Mouse (Mus musculus): ENCODE measurements around the gene Catsperd. TPM values are rescaled to one million over a fixed set of nuclear protein-coding genes. Genes with fewer than 3 reads are reported as not detected.
"Not testable (repeated sequence)": the region's sequence is repeated elsewhere in the genome, so short reads cannot be mapped to it uniquely, and the experiment has no call there.

The Catsperd gene
- polyA plus RNA-seq, 1 experiment from 2014 or later = 0.52 TPM

DNA sequence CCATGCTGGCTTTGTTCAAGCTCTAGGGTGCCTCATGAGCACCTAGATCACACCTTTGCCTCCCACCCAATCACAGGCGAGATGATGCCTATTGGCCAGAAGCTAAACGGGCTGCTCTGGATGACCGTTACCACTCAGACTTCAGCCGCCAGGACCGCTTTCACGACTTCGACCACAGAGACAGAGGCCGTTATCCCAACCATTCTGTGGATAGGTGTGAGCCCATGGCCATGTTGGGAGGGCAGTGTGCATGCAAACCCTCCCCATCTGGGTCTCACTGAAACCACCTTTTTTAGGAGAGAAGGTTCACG, 23.9 kb upstream of the Catsperd start:
- WGBS = 87% methylated on average over 9 of the region's 9 CpGs
- Histone ChIP-seq H3K9ac (no peak overlapping the region), H3K27ac (no peak overlapping the region), H3K36me3 (peaks cover 87% of the 10 kb centered on the region), H3K27me3 (no peaks in the 10 kb centered on the region), H3K4me3 (no peak overlapping the region), H3K4me1 (peaks cover 11% of the 10 kb centered on the region), H3K9me3 (no peaks in the 10 kb centered on the region), H3K4me2 (no peak overlapping the region)
- ATAC-seq (ENCODE audit: borderline replicate concordance, extremely low read depth, low FRiP score, low TSS enrichment) = no peak

DNA sequence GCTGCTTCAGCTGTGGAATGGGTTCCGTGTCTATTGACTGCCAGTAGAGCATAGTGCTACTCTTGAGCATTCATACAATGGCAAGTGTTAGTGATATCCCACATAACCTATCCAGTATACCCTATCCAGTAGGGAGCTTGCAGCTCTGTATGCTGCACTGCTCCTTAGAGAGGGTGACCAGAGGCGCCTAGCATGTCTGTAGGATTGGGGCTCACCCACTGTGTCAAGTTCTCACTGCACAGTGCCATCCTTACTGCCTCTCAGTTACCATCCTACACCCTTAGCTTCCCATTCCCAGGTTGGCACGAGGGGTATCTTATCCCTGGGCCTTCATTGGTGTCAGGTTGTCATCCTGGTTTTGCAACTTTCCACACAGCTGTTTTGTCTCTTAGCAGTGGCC, 23.5 kb upstream of the Catsperd start:
- Histone ChIP-seq H3K4me2 (no peak overlapping the region), H3K4me1 (peaks cover 11% of the 10 kb centered on the region), H3K4me3 (no peak overlapping the region), H3K9me3 (no peaks in the 10 kb centered on the region), H3K36me3 (peaks cover 84% of the 10 kb centered on the region), H3K27me3 (no peaks in the 10 kb centered on the region), H3K9ac (no peak overlapping the region), H3K27ac (no peak overlapping the region)
- no peak for ATAC-seq (ENCODE audit: borderline replicate concordance, extremely low read depth, low FRiP score, low TSS enrichment)
- 91% methylated on average over 3 of the region's 3 CpGs for WGBS

DNA sequence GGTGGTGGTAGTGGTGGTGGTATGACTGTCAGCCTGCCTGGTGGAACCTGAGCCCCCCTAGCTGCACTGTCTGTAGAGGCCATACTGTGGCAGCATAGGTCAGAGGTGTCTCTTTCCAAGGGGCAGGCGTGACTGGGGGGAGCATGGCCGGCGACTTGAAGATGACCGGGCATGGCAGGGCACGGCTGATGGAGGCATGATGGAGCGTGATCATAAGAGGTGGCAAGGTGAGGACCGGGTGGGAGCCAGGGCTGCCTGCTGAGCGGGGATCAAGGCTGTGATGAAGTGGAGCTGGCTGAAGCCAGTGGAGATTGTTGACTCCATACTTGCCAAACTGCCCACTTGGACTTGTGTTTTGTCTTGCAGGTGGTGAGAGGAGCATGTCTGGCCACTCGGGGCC, 22.5 kb upstream of the Catsperd start:
- H3K36me3 ChIP-seq = peaks cover 74% of the 10 kb centered on the region
- ATAC-seq (ENCODE audit: borderline replicate concordance, extremely low read depth, low FRiP score, low TSS enrichment) = no peak
- 85% methylated on average over 9 of the region's 9 CpGs for WGBS

DNA sequence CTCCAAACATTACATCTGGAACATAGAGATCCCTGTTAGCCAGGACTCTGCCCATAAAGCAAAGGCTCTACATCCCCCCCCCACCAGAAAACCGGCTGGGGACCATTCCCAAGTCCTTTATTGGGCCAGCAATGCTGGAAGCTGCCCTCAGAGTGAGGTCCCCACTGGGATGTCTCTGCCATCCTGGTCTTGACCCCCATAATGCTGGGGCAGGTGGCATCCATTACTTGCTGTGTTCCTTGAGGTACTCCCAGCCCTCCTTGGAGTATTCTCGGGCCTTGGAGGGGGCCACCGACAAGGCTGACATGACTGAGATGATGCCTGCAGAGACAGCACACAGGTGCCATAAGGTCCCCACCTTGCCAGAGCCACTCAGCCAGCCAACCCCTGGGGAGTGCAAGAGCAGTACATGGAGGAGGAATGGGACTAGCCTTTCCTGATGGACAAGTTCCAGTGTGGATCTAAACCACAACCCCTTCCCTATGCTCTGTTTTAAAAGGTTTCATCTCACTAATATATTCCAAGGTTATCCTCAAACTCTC, 20.4 kb upstream of the Catsperd start:
- no peak overlapping the region for H3K4me3 ChIP-seq
- H3K4me2 ChIP-seq = 0 out of 2 replicates have a peak overlapping the region, but pooled peaks have one; percentile 74
- no peak for ATAC-seq (ENCODE audit: borderline replicate concordance, extremely low read depth, low FRiP score, low TSS enrichment)
- peaks cover 52% of the 10 kb centered on the region for H3K36me3 ChIP-seq
- H3K27me3 ChIP-seq = no peaks in the 10 kb centered on the region
- WGBS = 62% methylated on average over 3 of the region's 3 CpGs
- H3K9ac ChIP-seq = no peak overlapping the region
- H3K9me3 ChIP-seq = no peaks in the 10 kb centered on the region
- no peak overlapping the region for H3K27ac ChIP-seq
- peaks cover 27% of the 10 kb centered on the region for H3K4me1 ChIP-seq

More for the DNA sequence above, 22.5 kb upstream of the Catsperd start:
- Histone ChIP-seq H3K4me1 (peaks cover 16% of the 10 kb centered on the region), H3K27me3 (no peaks in the 10 kb centered on the region), H3K9ac (no peak overlapping the region), H3K9me3 (no peaks in the 10 kb centered on the region), H3K4me3 (no peak overlapping the region), H3K27ac (no peak overlapping the region), H3K4me2 (no peak overlapping the region)

DNA sequence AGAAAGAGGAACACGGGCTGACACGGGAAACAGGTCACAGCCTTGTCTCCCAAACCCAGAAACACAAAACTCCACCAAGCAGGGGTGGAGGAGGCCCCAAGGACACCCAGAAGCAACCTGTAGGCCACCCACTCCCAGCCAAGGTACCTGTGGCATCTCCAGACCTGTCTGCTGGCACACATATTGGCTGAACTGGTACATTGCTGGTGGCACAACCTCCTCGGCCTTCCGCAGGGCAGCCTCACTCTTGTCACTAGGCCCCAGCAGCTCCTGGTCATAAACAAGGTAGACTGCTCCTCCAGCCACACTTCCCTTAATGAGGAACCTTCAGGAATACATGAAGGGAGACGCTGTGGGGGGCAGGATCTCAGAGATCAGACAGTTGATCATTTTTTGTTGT, 19.2 kb upstream of the Catsperd start:
- no peak for ATAC-seq (ENCODE audit: borderline replicate concordance, extremely low read depth, low FRiP score, low TSS enrichment)
- Histone ChIP-seq H3K9me3 (no peaks in the 10 kb centered on the region), H3K4me1 (peaks cover 28% of the 10 kb centered on the region), H3K4me2 (peak overlapping the region; percentile 74), H3K27me3 (no peaks in the 10 kb centered on the region), H3K36me3 (peaks cover 41% of the 10 kb centered on the region), H3K4me3 (peak overlapping the region; percentile 64), H3K27ac (peak overlapping the region; percentile 75; the same call in 1 of the 2 replicates), H3K9ac (peak overlapping the region; percentile 67)
- WGBS = 32% methylated on average over 5 of the region's 5 CpGs

DNA sequence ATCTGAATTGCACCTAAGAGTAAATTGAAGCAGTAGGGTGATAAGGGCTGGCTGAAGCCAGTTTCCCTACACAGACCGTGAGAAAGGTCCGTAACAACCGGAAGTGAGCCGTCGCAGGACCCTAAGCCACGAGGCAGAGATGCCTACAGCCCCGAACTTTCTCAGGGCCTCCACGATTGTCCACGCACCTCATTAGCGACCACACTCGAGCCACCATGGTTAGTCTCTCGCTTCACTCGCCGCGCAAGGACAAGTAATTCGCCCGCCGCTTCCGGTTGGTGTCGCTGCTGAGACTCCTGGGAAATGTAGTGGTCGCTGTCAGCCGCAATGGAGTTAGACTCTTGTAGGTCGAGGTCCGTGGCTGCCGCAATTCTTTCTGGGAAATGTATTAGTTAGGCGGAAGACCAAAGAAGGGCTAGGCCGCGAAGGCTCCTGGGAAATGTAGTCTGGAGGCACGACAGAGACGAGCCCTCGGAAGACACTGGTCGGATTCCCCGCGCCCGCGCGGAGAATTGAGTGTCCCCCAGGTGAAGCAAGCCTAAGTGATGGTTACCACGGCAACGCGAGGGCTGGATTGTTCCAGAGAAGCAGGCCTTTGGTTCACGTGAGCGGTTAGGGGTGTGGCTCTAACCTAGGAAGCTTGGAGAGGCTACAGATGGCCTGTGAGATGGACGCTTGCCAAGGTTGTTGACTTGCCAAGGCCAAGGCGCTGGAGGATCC, 18.3 kb upstream of the Catsperd start, which contains the start of gene 2410015M20Rik:
TSS of gene 2410015M20Rik (minus strand) at position 320 of the 720 bp plus-strand sequence.
- peak within 1 kb of the TSS; percentile 64 for H3K4me3 ChIP-seq
- no peaks in the 10 kb centered on the region for H3K27me3 ChIP-seq
- under 1% methylated on average over 44 of the region's 44 CpGs for WGBS
- peak within 1 kb of the TSS; percentile 67 for H3K9ac ChIP-seq
- ATAC-seq (ENCODE audit: borderline replicate concordance, extremely low read depth, low FRiP score, low TSS enrichment) = peak; percentile 88
- no peaks in the 10 kb centered on the region for H3K9me3 ChIP-seq
- H3K36me3 ChIP-seq = peaks cover 38% of the 10 kb centered on the region
- H3K4me2 ChIP-seq = peak within 1 kb of the TSS; percentile 74
- peaks cover 33% of the 10 kb centered on the region for H3K4me1 ChIP-seq
- peak within 1 kb of the TSS; percentile 75 for H3K27ac ChIP-seq

DNA sequence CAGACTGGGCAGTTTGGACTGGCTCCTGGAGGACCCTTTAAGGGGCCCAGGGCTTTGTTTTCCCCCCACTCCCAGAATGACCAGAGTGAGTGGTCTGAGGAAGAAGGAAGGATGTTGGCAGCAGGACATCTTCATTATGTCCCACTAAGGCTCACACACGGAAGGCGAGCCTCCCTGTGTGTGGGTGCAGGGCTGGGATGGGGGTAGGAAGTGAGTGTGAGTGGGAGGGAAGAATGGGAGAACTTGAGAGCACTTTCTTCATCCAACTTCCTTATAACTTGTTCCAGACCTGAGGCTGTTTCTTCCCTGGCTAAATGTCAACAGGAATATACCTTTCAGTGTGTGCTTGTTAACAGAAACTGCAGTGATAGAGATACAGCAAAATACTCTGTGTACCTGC, 16.6 kb upstream of the Catsperd start:
- ATAC-seq (ENCODE audit: borderline replicate concordance, extremely low read depth, low FRiP score, low TSS enrichment) = no peak
- Histone ChIP-seq H3K4me3 (no peak overlapping the region), H3K27me3 (no peaks in the 10 kb centered on the region), H3K36me3 (peaks cover 37% of the 10 kb centered on the region), H3K4me2 (no peak overlapping the region), H3K4me1 (peaks cover 38% of the 10 kb centered on the region), H3K9me3 (no peaks in the 10 kb centered on the region), H3K9ac (no peak overlapping the region), H3K27ac (no peak overlapping the region)
- WGBS = 63% methylated on average over 2 of the region's 2 CpGs

DNA sequence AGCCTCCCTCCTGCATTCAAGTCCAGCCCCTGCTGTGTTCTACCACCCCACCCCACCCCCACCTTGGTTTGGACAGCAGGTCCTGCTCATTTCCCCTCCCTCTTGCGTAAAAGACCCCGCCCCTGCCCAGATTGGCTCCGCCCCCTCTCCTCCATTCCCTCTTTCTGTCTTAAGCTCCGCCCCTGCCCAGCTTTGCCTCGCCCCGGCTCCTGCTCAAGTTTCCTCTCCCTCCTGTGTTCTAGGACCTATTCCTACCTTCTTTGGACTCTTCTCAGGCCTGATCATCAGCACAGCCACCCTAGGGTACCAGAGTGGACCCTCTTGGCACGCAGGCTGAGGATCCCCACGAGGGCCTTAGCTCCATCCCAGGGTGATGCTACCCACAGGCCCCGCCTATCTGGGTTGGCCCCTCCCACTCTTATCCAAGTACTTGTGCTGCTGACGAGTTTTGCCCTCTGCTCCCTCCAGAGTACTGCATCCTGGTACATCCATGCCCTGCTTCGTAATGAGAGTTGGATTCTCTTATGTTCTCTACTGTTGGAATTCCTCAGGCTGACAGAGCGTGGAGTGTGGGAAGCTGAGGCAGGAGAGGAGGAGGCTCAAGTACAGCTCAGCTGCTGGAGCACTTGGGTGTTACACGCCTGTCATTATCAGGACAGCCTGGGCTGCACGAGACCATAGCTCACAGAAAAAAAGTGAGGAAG, 15.9 kb upstream of the Catsperd start:
- WGBS = 14% methylated on average over 14 of the region's 14 CpGs
- ATAC-seq (ENCODE audit: borderline replicate concordance, extremely low read depth, low FRiP score, low TSS enrichment) = 0 out of 2 replicates have a peak, but pooled peaks have one; percentile 3
- Histone ChIP-seq H3K27me3 (no peaks in the 10 kb centered on the region), H3K9ac (no peak overlapping the region), H3K36me3 (peaks cover 37% of the 10 kb centered on the region), H3K4me3 (0 out of 2 replicates have a peak overlapping the region, but pooled peaks have one; percentile 1), H3K4me1 (peaks cover 38% of the 10 kb centered on the region), H3K4me2 (no peak overlapping the region), H3K27ac (no peak overlapping the region), H3K9me3 (no peaks in the 10 kb centered on the region)

DNA sequence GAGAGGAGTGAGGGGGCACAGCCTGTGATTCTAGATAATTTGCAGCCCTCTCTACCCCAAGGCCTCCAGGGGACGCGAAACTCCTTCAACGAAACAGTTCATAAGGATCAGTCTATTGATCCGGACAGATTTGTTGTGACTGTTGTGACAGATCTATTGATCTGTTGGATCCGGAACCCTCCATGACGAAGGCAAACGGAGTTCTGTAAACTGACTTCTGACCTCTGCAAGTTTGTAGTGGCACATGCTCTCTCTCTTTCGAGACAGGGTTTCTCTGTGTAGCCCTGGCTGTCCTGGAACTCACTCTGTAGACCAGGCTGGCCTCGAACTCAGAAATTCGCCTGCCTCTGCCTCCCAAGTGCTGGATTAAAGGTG, 15.4 kb upstream of the Catsperd start:
- peaks cover 37% of the 10 kb centered on the region for H3K36me3 ChIP-seq
- not testable (repeated sequence) for H3K4me2 ChIP-seq; H3K27ac ChIP-seq; H3K27me3 ChIP-seq; H3K9me3 ChIP-seq; ATAC-seq (ENCODE audit: borderline replicate concordance, extremely low read depth, low FRiP score, low TSS enrichment); H3K4me3 ChIP-seq; H3K9ac ChIP-seq
- peaks cover 38% of the 10 kb centered on the region for H3K4me1 ChIP-seq
- WGBS = 67% methylated on average over 10 of the region's 10 CpGs

DNA sequence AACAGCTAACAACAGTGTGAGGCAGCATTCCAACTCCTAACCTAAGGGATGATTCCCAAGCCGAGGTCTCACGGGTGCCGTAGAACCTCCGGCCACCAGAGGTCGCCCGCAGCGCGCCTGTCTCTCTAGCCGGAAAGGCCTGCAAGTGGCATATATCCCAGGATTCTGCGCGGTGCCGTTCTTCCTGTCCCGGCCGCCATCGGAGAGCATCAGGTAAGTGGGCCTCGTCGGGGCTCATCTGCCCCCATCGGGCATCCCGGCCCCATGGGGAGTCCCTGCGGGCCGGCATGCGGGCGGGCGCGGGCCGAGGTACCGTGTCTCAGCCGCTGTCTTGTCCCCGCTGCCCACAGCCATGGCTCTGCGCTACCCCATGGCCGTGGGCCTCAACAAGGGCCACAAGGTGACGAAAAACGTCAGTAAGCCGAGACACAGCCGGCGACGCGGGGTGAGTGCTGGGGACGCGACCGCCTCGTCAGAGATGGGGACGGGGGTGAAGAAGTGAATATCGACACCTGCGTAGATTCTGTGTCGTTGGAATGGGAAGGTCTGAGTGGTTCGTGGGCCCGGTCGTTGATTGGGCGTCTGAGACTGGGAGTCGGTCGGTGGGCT, 14.6 kb upstream of the Catsperd start, which contains the start of gene Rpl36:
TSS of gene Rpl36 (plus strand) at position 181 of the 609 bp plus-strand sequence.
- no peaks in the 10 kb centered on the region for H3K9me3 ChIP-seq
- peaks cover 34% of the 10 kb centered on the region for H3K4me1 ChIP-seq
- H3K27ac ChIP-seq = peak within 1 kb of the TSS; percentile 70
- no peaks in the 10 kb centered on the region for H3K27me3 ChIP-seq
- H3K9ac ChIP-seq = peak within 1 kb of the TSS; percentile 64
- under 1% methylated on average over 52 of the region's 52 CpGs for WGBS
- H3K4me2 ChIP-seq = peak within 1 kb of the TSS; percentile 86
- H3K4me3 ChIP-seq = peak within 1 kb of the TSS; percentile 68
- peak; percentile 49; the same call in 1 of the 2 replicates for ATAC-seq (ENCODE audit: borderline replicate concordance, extremely low read depth, low FRiP score, low TSS enrichment)
- peaks cover 42% of the 10 kb centered on the region for H3K36me3 ChIP-seq

DNA sequence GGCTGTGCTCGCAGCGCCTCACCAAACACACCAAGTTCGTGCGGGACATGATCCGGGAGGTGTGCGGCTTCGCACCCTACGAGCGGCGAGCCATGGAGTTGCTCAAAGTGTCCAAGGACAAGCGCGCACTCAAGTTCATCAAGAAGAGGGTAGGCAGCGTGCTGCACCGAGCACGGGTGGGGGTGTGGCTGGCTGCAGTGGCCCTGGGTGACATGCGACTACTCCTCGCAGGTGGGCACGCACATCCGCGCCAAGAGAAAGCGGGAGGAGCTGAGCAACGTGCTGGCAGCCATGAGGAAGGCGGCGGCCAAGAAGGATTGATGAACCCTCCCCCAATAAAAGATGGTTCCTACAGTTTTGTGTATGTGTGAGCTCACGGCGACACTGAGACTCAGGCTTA, 14.1 kb upstream of the Catsperd start:
- peak overlapping the region; percentile 64 for H3K9ac ChIP-seq
- H3K27ac ChIP-seq = peak overlapping the region; percentile 70; the same call in 1 of the 2 replicates
- not testable (repeated sequence) for ATAC-seq (ENCODE audit: borderline replicate concordance, extremely low read depth, low FRiP score, low TSS enrichment); H3K9me3 ChIP-seq; H3K27me3 ChIP-seq
- WGBS = under 1% methylated on average over 26 of the region's 26 CpGs
- peaks cover 29% of the 10 kb centered on the region for H3K4me1 ChIP-seq
- peak overlapping the region; percentile 86 for H3K4me2 ChIP-seq
- H3K4me3 ChIP-seq = peak overlapping the region; percentile 68
- peaks cover 48% of the 10 kb centered on the region for H3K36me3 ChIP-seq

Data from lung, embryonic 15.5 days (tissue).